Mouse (Mus musculus): ENCODE measurements at regions not wholly inside any gene's neighbourhood (a gene's known extent, or its start where the extent isn't known, plus 50 kb on each side); places are given as distances from the start of the nearest gene placed in this dataset.

GRCm38 (mm10) chrX:10770575-10770974, 55.8 kb downstream of the Mid1ip1 start:
- DNase-seq = no peak

DNA sequence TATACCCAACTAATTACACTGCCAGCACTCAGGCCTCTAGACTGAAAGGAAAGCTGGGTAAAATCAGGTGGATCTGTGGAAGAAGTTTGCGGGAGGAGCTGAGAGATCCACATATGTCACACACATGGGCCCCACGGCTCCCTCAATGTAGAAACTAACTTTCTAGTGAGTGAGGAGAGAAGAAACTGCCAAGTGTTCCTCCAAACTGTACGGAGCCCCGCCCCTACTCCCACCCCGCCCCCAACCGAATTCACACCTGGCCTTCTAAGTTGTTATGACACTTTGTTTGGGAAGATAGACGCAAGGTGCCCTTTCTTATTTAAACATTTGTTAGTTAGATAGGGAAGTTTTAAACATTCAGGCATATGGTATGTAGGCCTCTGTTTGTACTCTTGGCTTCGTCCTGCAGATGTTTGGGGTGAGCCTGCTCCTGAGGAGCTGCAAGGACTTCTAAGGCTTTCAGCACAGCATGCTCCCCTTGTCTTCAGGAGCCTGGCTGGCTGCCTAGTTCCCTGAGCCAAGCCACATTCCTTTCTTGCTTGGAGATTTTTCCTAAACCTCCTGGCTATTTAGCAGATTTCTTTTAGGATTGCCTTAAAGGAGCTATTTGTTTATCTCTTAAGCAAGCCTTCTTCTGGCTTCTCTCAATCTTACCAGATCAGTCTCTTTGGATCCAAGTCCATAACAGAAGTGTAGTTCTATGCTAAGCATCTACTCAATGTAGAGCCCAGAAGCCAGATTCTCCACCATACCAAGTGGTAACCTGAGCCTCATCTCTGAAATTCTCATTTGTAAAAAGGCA, 61.1 kb downstream of the Mid1ip1 start:
- DNase-seq = peak; percentile 14

- no peak for DNase-seq
These were observed 61.7 kb downstream of the Mid1ip1 start for GRCm38 (mm10) chrX:10776516-10776818.

- DNase-seq = no peak
These were observed 63.2 kb downstream of the Mid1ip1 start for GRCm38 (mm10) chrX:10778014-10778413.

DNA sequence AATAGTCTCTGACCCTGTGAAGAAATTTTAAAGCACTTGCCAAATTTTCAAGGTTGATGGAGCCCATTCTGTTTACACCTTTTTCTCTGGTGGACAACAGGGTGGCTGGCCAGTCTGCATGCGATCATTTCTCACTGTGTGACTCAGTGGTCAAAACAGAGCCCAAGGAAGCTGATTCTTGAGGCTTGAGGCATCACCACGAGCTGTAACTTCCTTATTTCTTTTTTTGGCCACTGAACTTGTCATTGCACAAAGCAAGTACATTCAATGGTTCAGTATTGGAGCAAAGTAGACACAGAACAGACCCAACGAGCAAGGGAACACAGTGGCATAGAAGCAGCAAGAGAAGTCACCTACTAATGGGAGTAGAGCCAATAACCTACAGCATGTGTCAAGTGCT, 71.5 kb downstream of the Mid1ip1 start:
- no peak for DNase-seq

DNA sequence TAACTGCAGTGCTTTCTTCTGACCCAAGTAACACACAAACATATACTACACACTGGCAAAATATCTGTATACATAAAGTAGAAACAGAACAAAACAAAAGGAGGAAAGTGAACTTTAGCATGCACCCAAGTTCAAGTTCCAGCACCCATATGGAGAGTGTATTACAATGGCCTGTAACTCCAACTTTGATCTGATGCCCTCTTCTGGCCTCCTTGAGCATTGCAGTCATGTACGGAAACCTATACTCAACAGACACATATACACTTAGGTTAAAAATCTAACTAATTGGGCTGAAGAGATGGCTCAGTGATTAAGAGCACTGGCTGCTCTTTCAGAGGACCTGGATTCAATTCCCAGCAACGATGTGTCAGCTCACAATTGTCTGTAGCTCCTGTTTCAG, 72.2 kb downstream of the Mid1ip1 start:
- DNase-seq = no peak

- no peak for DNase-seq
These were observed 105.6 kb downstream of the Mid1ip1 start for GRCm38 (mm10) chrX:10820313-10820920.

- no peak for DNase-seq
These were observed 118.9 kb downstream of the Mid1ip1 start for GRCm38 (mm10) chrX:10833681-10834080.

GRCm38 (mm10) chrX:10857089-10857488, 142.3 kb downstream of the Mid1ip1 start:
- DNase-seq = no peak

GRCm38 (mm10) chrX:10857668-10858067, 142.9 kb downstream of the Mid1ip1 start:
- no peak for DNase-seq

DNA sequence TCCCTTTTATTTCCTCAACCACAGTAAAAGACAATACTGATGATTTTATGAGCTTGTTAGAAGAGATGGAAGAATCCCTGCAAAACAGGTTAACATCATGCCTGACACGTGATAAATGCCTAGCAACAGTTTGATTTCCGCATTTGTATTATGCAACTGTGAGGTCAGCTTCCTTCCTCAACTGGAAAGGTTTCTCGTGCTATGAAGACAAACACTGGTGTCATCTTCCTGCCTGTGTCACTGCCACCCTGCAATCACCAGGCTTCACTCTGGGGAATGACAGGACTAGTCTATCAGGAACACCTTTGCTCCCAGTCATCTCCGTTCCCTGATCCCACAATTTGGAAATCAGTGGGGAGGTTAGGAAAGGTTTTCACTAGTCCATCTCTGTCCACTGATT, 156.8 kb downstream of the Mid1ip1 start:
- no peak for DNase-seq

DNA sequence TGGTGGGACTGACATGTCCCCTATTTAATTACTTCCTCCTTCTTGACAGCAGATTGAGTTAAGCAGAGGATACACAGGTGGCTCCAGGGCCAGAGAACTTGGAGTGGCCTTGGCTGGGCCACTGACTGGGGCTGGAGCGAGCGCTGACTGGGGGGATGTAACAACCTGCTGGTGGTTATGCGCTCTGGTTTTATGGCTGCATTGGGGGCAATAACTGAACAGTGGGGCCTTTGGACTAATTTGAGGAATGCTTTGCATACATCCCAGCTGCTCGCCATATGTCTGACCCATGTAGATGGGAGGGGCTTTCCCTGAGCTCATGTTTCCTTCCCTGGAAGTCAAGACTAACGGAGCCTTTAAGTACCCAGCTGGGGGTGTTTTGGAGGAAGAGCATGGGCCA, 163.0 kb downstream of the Mid1ip1 start:
- DNase-seq = no peak

DNA sequence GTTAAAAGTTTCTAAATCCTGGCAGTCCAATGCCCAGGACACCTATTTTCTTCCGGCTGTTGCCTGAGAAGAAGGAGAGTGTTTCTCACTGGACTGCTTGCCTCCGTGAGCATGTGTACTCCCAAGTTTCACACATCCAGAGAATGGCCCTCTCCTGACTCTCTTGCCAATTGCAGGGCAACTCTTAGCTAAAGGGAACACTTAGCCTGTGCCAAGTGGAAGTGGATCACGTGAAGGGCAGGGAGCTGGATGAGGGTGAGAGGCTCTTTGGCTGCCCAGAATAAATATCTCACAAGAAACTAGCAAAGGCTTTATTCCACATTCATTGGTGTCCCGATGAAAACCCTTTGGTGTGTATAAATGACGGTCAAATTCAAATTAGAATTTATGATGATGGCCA, 164.1 kb downstream of the Mid1ip1 start:
- DNase-seq = no peak

DNA sequence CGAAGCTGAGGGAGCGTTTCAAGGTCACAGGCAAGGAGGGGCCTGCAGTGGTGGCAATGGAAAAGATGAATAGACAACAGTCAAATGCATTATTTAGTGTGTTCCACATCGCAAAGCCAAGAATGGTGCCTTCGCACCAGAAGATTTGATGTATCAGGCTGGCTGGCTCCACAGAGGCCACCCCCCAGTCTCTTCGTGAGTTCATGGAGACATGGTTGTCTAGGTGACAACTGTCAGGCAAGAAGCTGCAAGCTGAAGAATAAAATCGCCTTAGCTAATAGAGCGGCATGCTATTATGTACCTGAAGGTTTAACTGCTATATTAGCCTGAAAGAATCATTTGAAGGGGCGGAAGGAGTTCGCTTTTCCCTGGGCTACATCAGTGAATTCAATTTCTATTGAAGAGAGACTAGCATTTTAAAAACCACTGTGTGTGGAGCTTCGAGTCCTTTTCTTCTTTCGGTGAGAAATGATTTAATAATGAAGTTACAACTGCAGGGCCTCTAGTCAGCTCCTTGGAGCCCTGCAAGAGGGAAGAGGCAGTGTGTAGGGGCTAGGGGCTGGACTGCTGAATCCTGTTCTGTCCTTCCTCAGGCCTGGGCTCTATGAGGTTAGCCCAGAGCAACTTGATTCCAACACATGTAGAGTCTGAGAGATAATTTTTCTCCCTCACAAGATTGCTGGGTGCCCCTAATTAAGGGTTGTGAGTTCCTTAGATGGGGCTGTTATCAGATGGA, 169.1 kb downstream of the Mid1ip1 start:
- DNase-seq = no peak

GRCm38 (mm10) chrX:10892815-10893214, 178.0 kb downstream of the Mid1ip1 start:
- DNase-seq = no peak

DNA sequence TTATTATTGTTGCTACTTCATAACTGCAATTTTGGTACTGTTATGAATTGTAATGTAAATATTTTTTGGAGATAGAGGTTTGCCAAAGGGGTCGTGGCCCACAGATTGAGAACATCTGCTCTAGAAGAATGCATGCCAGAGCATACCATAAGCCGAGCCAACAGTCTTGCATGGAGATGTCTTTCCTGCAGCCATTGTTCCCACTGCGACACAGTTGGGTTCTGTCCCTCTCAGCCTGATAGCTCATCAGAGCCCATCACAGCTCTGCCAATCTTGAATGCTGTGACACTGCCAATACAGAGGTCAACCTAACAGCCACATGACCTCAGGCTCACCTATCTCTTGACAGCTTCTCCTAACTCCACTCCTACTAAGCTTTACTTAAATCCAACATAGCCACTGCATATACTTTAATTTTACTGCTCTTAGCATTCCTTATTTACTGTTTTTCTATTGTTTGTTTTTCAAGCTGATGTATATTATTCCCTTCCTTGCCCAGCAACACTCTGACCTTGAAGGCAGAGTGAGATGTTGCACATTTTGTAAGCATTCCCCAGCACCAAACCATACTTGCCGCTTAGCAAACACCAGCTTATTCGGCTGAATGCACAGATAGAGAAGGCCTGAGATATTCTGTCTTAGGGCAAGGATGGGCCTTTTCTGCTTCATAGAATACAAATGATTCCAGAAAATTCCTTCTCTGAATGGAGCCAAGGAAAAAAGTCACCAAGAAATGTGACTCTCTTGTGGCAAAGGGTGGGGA, 181.6 kb downstream of the Mid1ip1 start:
- DNase-seq = no peak

- no peak for DNase-seq
These were observed 187.9 kb downstream of the Mid1ip1 start for GRCm38 (mm10) chrX:10902686-10903085.

GRCm38 (mm10) chrX:10904072-10904471, 189.3 kb downstream of the Mid1ip1 start:
- no peak for DNase-seq

DNA sequence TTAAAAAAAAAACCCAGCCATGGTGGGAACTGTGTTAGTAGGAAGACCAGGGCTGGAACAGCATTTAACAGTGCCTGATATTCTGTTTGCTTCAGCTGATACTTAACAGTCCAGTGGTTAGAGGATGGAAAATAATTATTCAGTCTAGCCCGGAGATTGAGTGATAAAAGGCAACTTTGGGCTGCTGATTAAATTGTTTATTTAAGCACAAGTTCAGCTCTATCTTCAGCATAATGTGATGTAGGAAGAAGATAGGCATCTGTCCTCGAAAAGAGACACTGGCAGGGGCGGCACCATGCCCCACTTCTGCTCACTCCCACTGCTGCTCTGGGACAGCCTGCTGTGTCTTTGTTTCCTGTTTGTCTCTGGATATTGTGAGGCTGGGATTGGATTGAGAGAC, 190.1 kb downstream of the Mid1ip1 start:
- DNase-seq = no peak

DNA sequence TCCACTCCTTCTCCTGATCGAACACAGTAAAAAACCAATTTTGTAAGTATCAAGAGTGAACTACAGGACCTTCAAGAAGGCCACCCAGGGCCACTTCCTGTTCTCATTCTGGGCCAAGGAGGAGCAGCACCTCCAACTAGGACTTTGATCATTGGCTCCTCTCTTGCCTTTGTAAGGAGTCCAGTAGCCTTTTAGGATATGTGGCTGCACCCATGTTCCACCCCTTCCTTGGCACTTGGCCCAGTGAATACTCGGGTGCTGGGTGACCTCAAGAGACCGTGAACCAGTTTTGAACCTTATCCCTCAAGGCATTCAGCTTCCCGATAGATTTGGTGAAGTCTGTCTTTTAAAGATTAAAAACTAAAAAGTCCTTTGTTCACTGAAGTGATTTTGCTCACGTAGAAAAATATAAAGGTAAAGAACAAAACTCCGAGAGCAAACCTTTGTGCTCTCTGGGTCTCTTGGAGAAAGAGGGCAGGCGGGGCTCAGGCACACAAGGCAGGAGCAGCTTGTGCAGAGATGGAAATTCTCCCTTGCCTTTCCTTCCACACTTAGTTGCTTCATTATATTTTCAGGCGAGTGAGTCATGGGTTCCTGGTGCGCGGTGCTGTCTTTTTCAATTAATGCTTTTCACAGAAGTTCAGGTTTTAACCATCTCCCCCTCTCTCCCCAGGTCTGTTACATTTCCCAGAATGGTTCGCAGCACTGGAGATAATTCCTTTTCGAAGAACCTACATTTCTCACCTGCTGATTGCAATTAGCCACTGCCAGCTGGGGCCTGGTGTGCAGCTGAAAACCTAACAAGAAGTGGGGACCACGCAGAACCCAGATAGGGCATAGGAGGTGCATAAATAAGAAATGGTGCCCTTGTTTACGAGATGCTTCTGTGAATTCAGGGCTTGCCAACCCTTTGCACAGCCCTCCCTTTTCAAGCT, 196.6 kb downstream of the Mid1ip1 start:
- no peak for DNase-seq

All from right cerebral cortex, postnatal 14 days (tissue).